Mouse (Mus musculus) brain, embryonic 14.5 days (tissue): Measurements from ENCODE around the gene Fbxw2.

Source experiments
- CTCF ChIP-seq: fragments of 200-500 bp; IDR thresholded peaks from 2 replicates; pipeline ENCODE4 v1.5.1; 2012; ENCODE audit warnings: inconsistent platforms, mild to moderate bottlenecking, moderate library complexity, borderline replicate concordance; ENCODE audit not compliant: insufficient read depth, insufficient read length; ENCODE audit errors: extremely low read depth
- POLR2A ChIP-seq: fragments of 200-500 bp; IDR thresholded peaks from 2 replicates; pipeline ENCODE4 v1.6.1; 2012; ENCODE audit warnings: mild to moderate bottlenecking, inconsistent platforms, borderline replicate concordance; ENCODE audit not compliant: poor library complexity, insufficient read depth, insufficient read length, severe bottlenecking; ENCODE audit errors: extremely low read depth

DNA sequence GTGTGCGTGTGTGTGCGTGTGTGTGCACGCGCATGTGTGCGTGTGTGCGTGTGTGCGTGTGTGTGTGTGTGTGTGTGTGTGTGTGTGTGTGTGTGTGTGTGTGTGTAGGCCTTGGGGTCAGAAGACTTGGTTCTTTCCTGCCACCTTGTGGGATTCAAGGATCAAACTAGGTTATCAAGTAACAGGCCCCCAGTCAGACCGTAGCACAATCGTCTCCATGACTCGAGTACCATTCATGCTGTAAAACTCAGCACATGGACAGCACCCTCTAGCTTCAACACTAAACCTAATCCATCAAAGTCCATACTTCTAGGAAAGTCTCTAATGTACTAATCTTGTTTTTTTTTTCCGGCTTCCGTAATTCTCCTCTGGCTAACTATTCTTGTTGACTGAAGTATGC, 61.3 kb downstream of the Fbxw2 start:
- no peak for TF ChIP-seq POLR2A
- no peak for TF ChIP-seq CTCF
